Mouse (Mus musculus) lung, adult 2 months (tissue): ENCODE measurements around the gene Cdk12.

Experiments
- CTCF ChIP-seq: fragments of 200-500 bp; IDR thresholded peaks from 2 replicates; pipeline ENCODE4 v1.5.1; 2011; ENCODE audit warnings: mild to moderate bottlenecking, low read length, control low read depth; ENCODE audit not compliant: insufficient read depth
- POLR2A ChIP-seq: fragments of 200-500 bp; IDR thresholded peaks from 2 replicates; pipeline ENCODE4 v1.6.1; 2011; ENCODE audit warnings: low read depth, mild to moderate bottlenecking, control low read depth, low read length, borderline replicate concordance; ENCODE audit errors: extremely low read depth

GRCm38 (mm10) chr11:98270466-98270865 is 67.6 kb downstream of the Cdk12 start:
- TF ChIP-seq CTCF (no peak), POLR2A (no peak)
